Mouse (Mus musculus): ENCODE measurements around the gene Gp9. TPM values are rescaled to one million over a fixed set of nuclear protein-coding genes. Genes with fewer than 3 reads are reported as not detected.

Gene Gp9
- polyA plus RNA-seq, 1 experiment from 2014 or later: 1.4 TPM

- no peak for ATAC-seq
- WGBS: 96% methylated on average over 5 of the region's 5 CpGs
- H3K4me3 ChIP-seq (replicated peaks): no peak overlapping the region
Measured at GRCm38 (mm10) chr6:87791826-87792225, 14.0 kb downstream of the Gp9 start.

GRCm38 (mm10) chr6:87793821-87794510 lies 16.1 kb downstream of the Gp9 start:
- H3K27me3 ChIP-seq (replicated peaks): no peaks in the 10 kb centered on the region
- H3K4me1 ChIP-seq (replicated peaks): peaks cover 23% of the 10 kb centered on the region
- H3K4me3 ChIP-seq (replicated peaks): no peak overlapping the region
- H3K27ac ChIP-seq: no peak overlapping the region
- H3K9ac ChIP-seq: no peak overlapping the region
- no peak for ATAC-seq
- H3K9me3 ChIP-seq: no peaks in the 10 kb centered on the region
- H3K4me2 ChIP-seq (replicated peaks): no peak overlapping the region
- WGBS: 92% methylated on average over 10 of the region's 10 CpGs
- 0 out of 2 replicates have a peak, but pooled peaks cover 7% of the 10 kb centered on the region for H3K36me3 ChIP-seq

More at GRCm38 (mm10) chr6:87791826-87792225, 14.0 kb downstream of the Gp9 start:
- no peak overlapping the region for H3K4me2 ChIP-seq (replicated peaks)
- H3K9ac ChIP-seq: no peak overlapping the region
- no peaks in the 10 kb centered on the region for H3K9me3 ChIP-seq
- no peaks in the 10 kb centered on the region for H3K27me3 ChIP-seq (replicated peaks)
- H3K4me1 ChIP-seq (replicated peaks): peaks cover 25% of the 10 kb centered on the region
- H3K27ac ChIP-seq: no peak overlapping the region
- H3K36me3 ChIP-seq: 0 out of 2 replicates have a peak, but pooled peaks cover 7% of the 10 kb centered on the region

GRCm38 (mm10) chr6:87795385-87796150 lies 17.7 kb downstream of the Gp9 start:
- 74% methylated on average over 6 of the region's 6 CpGs for WGBS

GRCm38 (mm10) chr6:87796251-87796880 lies 18.5 kb downstream of the Gp9 start:
- H3K4me1 ChIP-seq (replicated peaks): 0 out of 2 replicates have a peak, but pooled peaks cover 3% of the 10 kb centered on the region
- H3K4me2 ChIP-seq (replicated peaks): no peak overlapping the region
- H3K27ac ChIP-seq: no peak overlapping the region
- 81% methylated on average over 6 of the region's 6 CpGs for WGBS
- H3K9ac ChIP-seq: no peak overlapping the region
- ATAC-seq: no peak
- H3K9me3 ChIP-seq: no peaks in the 10 kb centered on the region
- no peak overlapping the region for H3K4me3 ChIP-seq (replicated peaks)
- H3K27me3 ChIP-seq (replicated peaks): no peaks in the 10 kb centered on the region
- 0 out of 2 replicates have a peak, but pooled peaks cover 7% of the 10 kb centered on the region for H3K36me3 ChIP-seq

More at GRCm38 (mm10) chr6:87795385-87796150, 17.7 kb downstream of the Gp9 start:
- Histone ChIP-seq H3K4me2 (replicated peaks) (no peak overlapping the region), H3K4me1 (replicated peaks) (peaks cover 8% of the 10 kb centered on the region), H3K4me3 (replicated peaks) (no peak overlapping the region), H3K9ac (no peak overlapping the region), H3K9me3 (no peaks in the 10 kb centered on the region), H3K27ac (no peak overlapping the region), H3K27me3 (replicated peaks) (no peaks in the 10 kb centered on the region), H3K36me3 (0 out of 2 replicates have a peak, but pooled peaks cover 7% of the 10 kb centered on the region)
- ATAC-seq: no peak

GRCm38 (mm10) chr6:87797321-87797720 lies 19.4 kb downstream of the Gp9 start:
- H3K36me3 ChIP-seq: 0 out of 2 replicates have a peak, but pooled peaks cover 3% of the 10 kb centered on the region
- 0 out of 2 replicates have a peak, but pooled peaks cover 3% of the 10 kb centered on the region for H3K4me1 ChIP-seq (replicated peaks)
- WGBS: 20% methylated on average over 2 of the region's 2 CpGs
- H3K27ac ChIP-seq: no peak overlapping the region
- H3K4me3 ChIP-seq (replicated peaks): no peak overlapping the region
- ATAC-seq: no peak
- H3K9ac ChIP-seq: no peak overlapping the region
- no peaks in the 10 kb centered on the region for H3K9me3 ChIP-seq
- H3K4me2 ChIP-seq (replicated peaks): no peak overlapping the region
- no peaks in the 10 kb centered on the region for H3K27me3 ChIP-seq (replicated peaks)

- WGBS: 91% methylated on average over 6 of the region's 6 CpGs
Measured at GRCm38 (mm10) chr6:87799576-87799975, 21.7 kb downstream of the Gp9 start.

GRCm38 (mm10) chr6:87802462-87802861 lies 24.6 kb downstream of the Gp9 start:
- 81% methylated on average over 7 of the region's 7 CpGs for WGBS
- Histone ChIP-seq H3K4me3 (replicated peaks) (no peak overlapping the region), H3K4me1 (replicated peaks) (peaks cover 6% of the 10 kb centered on the region; the same call in 1 of the 2 replicates), H3K9me3 (no peaks in the 10 kb centered on the region), H3K27ac (no peak overlapping the region), H3K4me2 (replicated peaks) (no peak overlapping the region), H3K27me3 (replicated peaks) (no peaks in the 10 kb centered on the region), H3K9ac (no peak overlapping the region), H3K36me3 (no peaks in the 10 kb centered on the region)
- no peak for ATAC-seq

More at GRCm38 (mm10) chr6:87799576-87799975, 21.7 kb downstream of the Gp9 start:
- no peaks in the 10 kb centered on the region for H3K9me3 ChIP-seq
- H3K4me2 ChIP-seq (replicated peaks): no peak overlapping the region
- H3K27ac ChIP-seq: no peak overlapping the region
- no peak for ATAC-seq
- H3K9ac ChIP-seq: no peak overlapping the region
- H3K4me3 ChIP-seq (replicated peaks): no peak overlapping the region
- no peaks in the 10 kb centered on the region for H3K36me3 ChIP-seq
- no peaks in the 10 kb centered on the region for H3K27me3 ChIP-seq (replicated peaks)
- 0 out of 2 replicates have a peak, but pooled peaks cover 3% of the 10 kb centered on the region for H3K4me1 ChIP-seq (replicated peaks)

- Histone ChIP-seq H3K4me1 (replicated peaks) (peaks cover 3% of the 10 kb centered on the region; the same call in 1 of the 2 replicates), H3K9ac (no peak overlapping the region), H3K27ac (no peak overlapping the region), H3K9me3 (no peaks in the 10 kb centered on the region), H3K4me3 (replicated peaks) (no peak overlapping the region), H3K36me3 (no peaks in the 10 kb centered on the region), H3K27me3 (replicated peaks) (no peaks in the 10 kb centered on the region), H3K4me2 (replicated peaks) (no peak overlapping the region)
- 97% methylated on average over 1 of the region's 1 CpGs for WGBS
- no peak for ATAC-seq
Measured at GRCm38 (mm10) chr6:87804036-87804435, 26.2 kb downstream of the Gp9 start.

- Histone ChIP-seq H3K36me3 (no peaks in the 10 kb centered on the region), H3K4me1 (replicated peaks) (peaks cover 10% of the 10 kb centered on the region; the same call in 1 of the 2 replicates), H3K27ac (no peak overlapping the region), H3K4me3 (replicated peaks) (no peak overlapping the region), H3K9ac (no peak overlapping the region), H3K4me2 (replicated peaks) (no peak overlapping the region), H3K27me3 (replicated peaks) (no peaks in the 10 kb centered on the region), H3K9me3 (no peaks in the 10 kb centered on the region)
- ATAC-seq: no peak
- WGBS: 65% methylated on average over 7 of the region's 7 CpGs
Measured at GRCm38 (mm10) chr6:87804886-87805285, 27.0 kb downstream of the Gp9 start.

- no peaks in the 10 kb centered on the region for H3K27me3 ChIP-seq (replicated peaks)
- H3K4me2 ChIP-seq (replicated peaks): no peak overlapping the region
- no peak overlapping the region for H3K4me3 ChIP-seq (replicated peaks)
- no peak overlapping the region for H3K27ac ChIP-seq
- peaks cover 15% of the 10 kb centered on the region for H3K4me1 ChIP-seq (replicated peaks)
- no peaks in the 10 kb centered on the region for H3K36me3 ChIP-seq
- no peak for ATAC-seq
- WGBS: 85% methylated on average over 7 of the region's 7 CpGs
- H3K9me3 ChIP-seq: no peaks in the 10 kb centered on the region
- H3K9ac ChIP-seq: no peak overlapping the region
Measured at GRCm38 (mm10) chr6:87805448-87805847, 27.6 kb downstream of the Gp9 start.

- Histone ChIP-seq H3K27ac (no peak overlapping the region), H3K4me3 (replicated peaks) (no peak overlapping the region), H3K4me2 (replicated peaks) (no peak overlapping the region), H3K9ac (no peak overlapping the region), H3K27me3 (replicated peaks) (no peaks in the 10 kb centered on the region), H3K36me3 (no peaks in the 10 kb centered on the region), H3K4me1 (replicated peaks) (peaks cover 18% of the 10 kb centered on the region), H3K9me3 (no peaks in the 10 kb centered on the region)
- no peak for ATAC-seq
- 82% methylated on average over 2 of the region's 2 CpGs for WGBS
Measured at GRCm38 (mm10) chr6:87806028-87806427, 28.2 kb downstream of the Gp9 start.

GRCm38 (mm10) chr6:87806857-87807256 lies 29.0 kb downstream of the Gp9 start:
- ATAC-seq: no peak
- Histone ChIP-seq H3K27ac (no peak overlapping the region), H3K36me3 (no peaks in the 10 kb centered on the region), H3K4me3 (replicated peaks) (no peak overlapping the region), H3K27me3 (replicated peaks) (no peaks in the 10 kb centered on the region), H3K4me2 (replicated peaks) (no peak overlapping the region), H3K9ac (no peak overlapping the region), H3K9me3 (no peaks in the 10 kb centered on the region), H3K4me1 (replicated peaks) (peaks cover 18% of the 10 kb centered on the region)
- WGBS: 66% methylated on average over 2 of the region's 2 CpGs

All from intestine, embryonic 15.5 days (tissue).